Mouse (Mus musculus) embryonic stem cell, embryonic (primary cell): Measurements from ENCODE around the gene Notum.

Experiments used
- CTCF ChIA-PET, 4 experiments: fragments of 300-600 bp in 2 of 4; fragments of 350-600 bp in 2 of 4; sonication (Branson Sonifier 250); formaldehyde crosslinking; loops; one replicate each; lab custom pipeline; 2022; ENCODE audit warnings: inconsistent platforms in 2 of 4; lab: Charles Lee
- POLR2A ChIA-PET, 4 experiments: fragments of 300-600 bp in 2 of 4; fragments of 350-600 bp in 2 of 4; sonication (Branson Sonifier 250); formaldehyde crosslinking; loops; one replicate each; lab custom pipeline; 2022; ENCODE audit warnings: antibody characterized with exemption in 4 of 4, inconsistent platforms in 1 of 4; lab: Charles Lee

Gene Notum

DNA sequence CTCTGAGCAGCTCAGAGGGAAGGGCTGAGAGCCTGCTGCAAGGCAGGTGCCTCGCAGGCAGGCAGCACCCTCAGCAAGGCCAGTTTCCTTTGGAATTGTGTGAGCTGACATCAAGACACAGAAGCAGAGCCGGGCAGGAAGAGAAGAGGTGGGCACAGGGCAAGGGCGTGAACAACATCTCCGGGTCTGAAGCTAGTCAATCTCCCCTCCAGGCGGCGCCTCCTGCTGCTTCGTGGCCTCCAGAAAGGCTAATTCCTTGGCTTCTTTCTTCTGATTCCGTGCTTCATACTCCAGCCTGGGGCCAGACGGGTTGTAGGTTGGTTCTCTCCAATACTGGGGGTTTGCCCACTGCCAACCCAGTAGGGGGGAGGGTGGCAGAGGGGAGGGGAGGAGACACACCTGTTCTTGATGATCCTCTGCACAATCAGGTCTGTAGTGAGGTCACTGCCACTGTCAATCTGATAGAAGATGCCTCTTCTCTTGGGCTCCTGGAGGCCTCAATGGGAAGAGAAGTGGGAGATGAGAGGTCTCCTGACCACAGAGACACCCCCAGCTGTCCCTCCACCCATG is 50.4 kb downstream of the Notum start:
- POLR2A ChIA-PET: interaction anchor here in 3 of 4 experiments (0.9 to 28.4 kb wide), 34 partner anchors 7 to 536 kb away, joined by 3 to 947 read pairs (median 10); partner anchors contain the start of genes Mafg (in 3 of the 3), P4hb (in 3 of the 3), Alyref (in 2 of the 3) and Anapc11 (in 2 of the 3)
- CTCF ChIA-PET: interaction anchor here in 3 of 4 experiments (0.5 to 2.6 kb wide), 7 partner anchors 20 to 852 kb away, joined by 4 to 19 read pairs (median 6); partner anchors contain the start of genes Rac3 (in 2 of the 3), Cenpx (in 1 of the 3) and Lrrc45 (in 1 of the 3)

DNA sequence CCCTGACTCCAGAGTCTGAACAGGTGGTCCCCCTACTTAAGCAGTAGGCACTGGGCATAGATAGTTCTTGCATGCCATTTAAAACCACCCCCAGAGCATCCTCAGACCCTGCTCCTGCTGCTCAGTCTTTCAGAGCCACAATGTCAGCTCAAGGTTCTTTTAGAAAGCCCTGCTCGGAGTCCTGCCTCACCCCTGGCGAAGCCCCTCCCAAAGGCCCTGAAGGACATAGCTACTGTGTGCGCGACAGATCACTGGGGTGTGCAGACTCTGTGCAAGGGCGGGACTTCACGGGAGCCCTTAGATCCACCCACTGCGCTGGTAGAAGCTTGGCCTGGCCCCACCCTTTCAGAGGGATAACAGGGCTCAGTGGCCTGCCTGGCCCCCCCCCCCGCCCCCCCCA is 51.7 kb downstream of the Notum start:
- ChIA-PET POLR2A (interaction anchor here (0.5 to 28.4 kb wide), 92 partner anchors 8 to 537 kb away, joined by 3 to 947 read pairs (median 4); partner anchors contain the start of genes Mafg (in 4 of the 4), P4hb (in 4 of the 4), Alyref (in 3 of the 4) and Anapc11 (in 3 of the 4)), CTCF (interaction anchor here in 3 of 4 experiments (0.6 to 2.6 kb wide), 26 partner anchors 12 to 255 kb away, joined by 3 to 19 read pairs (median 5); partner anchors contain the start of genes Rac3 (in 2 of the 3), Cenpx (in 1 of the 3), Dcxr (in 1 of the 3) and Lrrc45 (in 1 of the 3))

DNA sequence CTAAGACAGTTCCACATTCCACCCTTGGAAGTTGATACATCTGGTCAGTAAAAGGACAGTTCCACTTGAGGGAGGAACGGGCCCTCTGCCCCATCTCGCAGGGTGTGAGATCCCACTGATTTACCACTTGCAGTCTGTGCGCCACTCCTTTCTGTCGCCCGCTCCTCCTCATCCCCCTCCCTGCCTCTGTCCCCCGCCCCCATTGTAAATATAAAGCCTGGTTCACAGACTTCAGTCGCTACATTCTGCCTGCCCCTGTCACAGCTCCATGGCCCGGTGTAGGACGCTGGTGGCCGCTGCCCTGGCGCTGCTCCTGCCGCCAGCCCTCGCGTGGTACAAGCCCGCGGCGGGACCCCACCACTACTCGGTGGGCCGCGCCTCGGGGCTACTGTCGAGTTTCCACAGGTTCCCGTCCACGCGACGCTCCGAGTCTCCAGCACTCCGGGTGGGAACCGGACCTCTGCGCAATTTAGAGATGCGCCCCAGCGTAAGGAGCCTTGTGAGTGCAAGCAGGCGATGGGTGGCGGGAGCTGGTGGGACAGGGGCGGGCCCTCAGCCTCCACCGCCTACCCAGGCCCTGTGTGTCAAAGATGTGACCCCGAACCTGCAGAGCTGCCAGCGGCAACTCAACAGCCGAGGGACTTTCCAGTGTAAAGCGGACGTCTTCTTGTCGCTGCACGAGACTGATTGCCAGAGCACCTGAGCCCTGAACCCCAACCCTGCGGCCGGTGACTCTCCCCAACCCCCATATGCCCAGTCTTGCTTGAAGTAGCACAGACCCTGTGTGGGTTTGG is 52.5 kb downstream of the Notum start, which contains the start of gene Npb:
Gene Npb, plus strand, starts transcription at position 237 of the 794 bp plus-strand sequence.
- POLR2A ChIA-PET: interaction anchor here (0.5 to 28.4 kb wide), 69 partner anchors 9 to 383 kb away, joined by 3 to 947 read pairs (median 5); partner anchors contain the start of genes Mafg (in 4 of the 4), P4hb (in 4 of the 4), Alyref (in 3 of the 4) and Anapc11 (in 3 of the 4)
- CTCF ChIA-PET: interaction anchor here in 3 of 4 experiments (0.7 to 3.1 kb wide), 18 partner anchors 11 to 196 kb away, joined by 3 to 19 read pairs (median 5); partner anchors contain the start of gene Rac3 (in 2 of the 3)

DNA sequence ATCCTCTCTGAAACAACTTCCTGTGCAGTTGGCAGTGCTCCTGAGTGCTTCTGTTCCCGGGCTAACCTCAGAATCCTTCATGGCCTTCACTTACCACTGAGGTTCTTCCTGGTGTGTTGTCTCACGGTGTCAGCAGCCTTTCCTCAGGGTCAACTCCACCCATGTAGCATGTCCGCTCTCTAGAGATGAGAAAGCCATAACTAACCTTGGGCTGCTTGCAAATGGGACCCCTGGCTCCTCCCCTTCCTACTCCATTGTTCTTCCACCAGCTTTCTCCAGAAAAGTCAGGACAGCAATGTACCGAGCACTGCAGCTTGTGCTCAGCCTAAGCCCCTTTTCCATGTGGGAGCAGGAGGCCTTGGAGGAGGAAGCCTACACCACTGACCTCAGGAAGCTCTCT is 54.2 kb downstream of the Notum start:
- CTCF ChIA-PET: interaction anchor here in 1 of 4 experiments (1.1 to 3.1 kb wide), 2 partner anchors 27 to 118 kb away, joined by 3 to 7 read pairs; no protein-coding TSS in a partner anchor
- POLR2A ChIA-PET: interaction anchor here in 2 of 4 experiments (1.0 to 8.3 kb wide), 14 partner anchors 10 to 117 kb away, joined by 3 to 149 read pairs (median 8); partner anchors contain the start of genes Alyref (in 1 of the 2), Anapc11 (in 1 of the 2), P4hb (in 1 of the 2) and Pcyt2 (in 1 of the 2)

DNA sequence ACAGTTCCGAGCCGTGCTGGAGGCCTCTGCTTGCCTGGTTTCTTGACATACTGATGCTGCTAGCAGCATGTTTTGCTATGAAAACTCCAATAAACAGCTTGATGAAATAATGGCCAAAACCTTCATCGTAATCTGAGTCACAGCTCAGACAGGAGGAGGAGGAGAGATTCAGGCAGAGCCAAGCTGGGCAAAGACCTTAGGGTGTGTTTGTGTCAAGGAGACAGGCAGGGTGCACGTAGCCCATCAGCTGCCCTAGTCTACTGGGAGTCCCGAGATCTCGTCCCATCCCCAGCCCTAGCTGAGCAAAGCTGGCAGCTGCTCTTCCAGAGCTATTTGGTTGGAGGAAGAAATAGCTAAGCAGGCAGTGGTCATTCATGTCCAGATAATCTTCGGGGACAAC is 55.3 kb downstream of the Notum start:
- POLR2A ChIA-PET: interaction anchor here in 3 of 4 experiments (0.6 to 8.3 kb wide), 25 partner anchors 9 to 252 kb away, joined by 3 to 149 read pairs (median 5); partner anchors contain the start of genes P4hb (in 2 of the 3), Alyref (in 1 of the 3), Anapc11 (in 1 of the 3) and Mafg (in 1 of the 3)
- CTCF ChIA-PET: interaction anchor here in 3 of 4 experiments (0.6 to 3.1 kb wide), 4 partner anchors 11 to 117 kb away, joined by 3 to 7 read pairs (median 4); no protein-coding TSS in a partner anchor
